Mouse (Mus musculus): ENCODE measurements around the gene Zfand3.

DNA sequence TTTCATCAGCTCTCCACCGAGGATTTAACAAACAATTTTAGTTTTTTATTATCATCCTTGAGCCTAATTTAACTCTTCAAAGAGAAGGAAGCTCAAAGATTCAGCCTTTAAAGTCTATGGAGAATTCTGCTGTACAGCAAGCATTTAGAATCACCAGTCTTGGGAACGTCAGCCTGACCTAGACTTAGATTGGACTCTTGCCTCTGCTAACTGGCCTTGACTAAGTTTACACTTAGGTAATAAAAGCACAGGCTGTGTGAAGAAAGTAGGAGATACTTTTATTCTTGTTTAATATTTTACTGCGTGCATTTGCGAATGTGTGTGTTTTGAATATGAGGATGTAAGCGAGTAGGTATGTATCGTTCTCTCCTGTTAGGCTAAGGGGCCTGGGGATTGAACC is 131.4 kb downstream of the Zfand3 start:
- TF ChIP-seq POLR2A (IDR thresholded peaks at IDR 0.05; ENCODE audit: low read depth, low read length): no peak
- no peak for TF ChIP-seq CTCF (conservative IDR thresholded peaks at IDR 0.05; ENCODE audit: insufficient read depth, insufficient read length, low read depth, low read length)

Data from kidney, adult 2 months (tissue).